Mouse (Mus musculus) heart, postnatal 0 days (tissue): ENCODE measurements around the gene Lrrc39. TPM values are rescaled to one million over a fixed set of nuclear protein-coding genes. Genes with fewer than 3 reads are reported as not detected.

ENCODE experiments used
- ATAC-seq: fragments of 200-750 bp; cut with Nextera tagmentation; 2 replicates; pipeline ENCODE4 v1.8.0; 2017; ENCODE audit warnings: low read depth, moderate number of reproducible peaks, moderate library complexity; ENCODE audit not compliant: insufficient read depth
- DNase-seq: peaks from one replicate; pipeline ENCODE4 v3.0.0-alpha.2; 2016; ENCODE audit warnings: low spot score
- H3K27ac ChIP-seq: fragments of 300-500 bp; sonication (generic); 2 replicates; pipeline ENCODE4 v1.5.1; 2014; ENCODE audit warnings: low read depth, mild to moderate bottlenecking
- H3K27me3 ChIP-seq: fragments of 300-500 bp; sonication (generic); 2 replicates; pipeline ENCODE4 v1.6.1; 2014; ENCODE audit warnings: low read length, mixed read lengths; ENCODE audit not compliant: control insufficient read depth, insufficient read depth
- H3K36me3 ChIP-seq: fragments of 300-500 bp; sonication (generic); replicated peaks from 2 replicates; pipeline ENCODE4 v1.6.1; 2014; ENCODE audit warnings: low read length, mixed read lengths; ENCODE audit not compliant: control insufficient read depth, insufficient read depth
- H3K4me1 ChIP-seq: fragments of 300-500 bp; sonication (generic); 2 replicates; pipeline ENCODE4 v1.6.1; 2014; ENCODE audit warnings: antibody characterized with exemption; ENCODE audit not compliant: control insufficient read depth, insufficient read depth
- H3K4me2 ChIP-seq: fragments of 300-500 bp; sonication (generic); 2 replicates; pipeline ENCODE4 v1.6.1; 2014; ENCODE audit warnings: low read depth, mild to moderate bottlenecking, low read length, moderate library complexity
- H3K4me3 ChIP-seq: fragments of 300-500 bp; sonication (generic); 2 replicates; pipeline ENCODE4 v1.5.1; 2014; ENCODE audit warnings: low read depth, low read length
- H3K9ac ChIP-seq: fragments of 300-500 bp; sonication (generic); replicated peaks from 2 replicates; pipeline ENCODE4 v1.6.1; 2014; ENCODE audit warnings: low read depth, low read length, mixed read lengths
- H3K9me3 ChIP-seq: fragments of 300-500 bp; sonication (generic); replicated peaks from 2 replicates; pipeline ENCODE4 v1.6.1; 2016; ENCODE audit warnings: low read length; ENCODE audit not compliant: control insufficient read depth
- CTCF ChIP-seq: IDR thresholded peaks from 2 replicates; pipeline ENCODE4 v1.5.1; 2016; ENCODE audit warnings: antibody characterized with exemption, control low read depth, low read depth
- EP300 ChIP-seq: IDR thresholded peaks from 2 replicates; pipeline ENCODE4 v1.6.1; 2016; ENCODE audit warnings: antibody characterized with exemption, low read depth
- WGBS: fragments of 180-500 bp; shearing (Covaris S2); extraction: QIAGEN DNeasy Blood & Tissue Kit; methylation state at CpG from one replicate; pipeline ENCODE4 v1.1.7; 2014; 5-methylcytosine and 5-hydroxymethylcytosine counted together
- polyA plus RNA-seq: library from polyadenylated mRNA; unstranded; fragments of >200 nt; fragmentation: Nextera tagmentation; extraction: Ambion mirVana; gene quantifications from 2 replicates; pipeline ENCODE4 v1.2.1, GENCODE M21; 2015
- total RNA-seq: library from RNA; depleted of rRNA; stranded (reverse); fragments of >200 nt; gene quantifications from 2 replicates; pipeline ENCODE4 v1.2.3, GENCODE M21; 2014; ENCODE audit warnings: low replicate concordance

Gene Lrrc39
- total and polyA plus RNA-seq, 2 experiments from 2014 or later, result 52.8 to 77.7 TPM

DNA sequence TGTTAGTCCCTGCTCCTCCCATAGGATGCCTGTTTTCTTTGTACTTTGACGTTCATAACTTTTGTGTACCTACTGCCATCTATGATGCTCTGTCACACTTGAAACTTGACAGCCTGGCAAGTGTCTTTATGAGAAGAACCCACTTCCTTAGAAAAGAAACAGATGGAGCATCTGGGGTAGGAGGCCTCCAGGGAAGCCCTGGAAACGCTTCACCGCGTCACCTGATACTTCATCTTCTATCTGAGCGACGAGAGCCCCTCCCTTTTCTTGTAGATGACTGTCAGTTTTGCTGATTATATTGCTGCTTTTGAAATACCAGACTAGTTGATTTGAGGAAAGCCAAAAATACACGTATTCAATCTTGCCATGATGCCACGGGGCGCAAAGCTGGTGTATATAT, 41.8 kb downstream of the Lrrc39 start:
- ATAC-seq, result no peak
- Histone ChIP-seq H3K9me3 (no peaks in the 10 kb centered on the region), H3K36me3 (peaks cover 26% of the 10 kb centered on the region; the same call in 1 of the 2 replicates), H3K4me3 (no peak overlapping the region), H3K4me1 (no peaks in the 10 kb centered on the region), H3K27me3 (no peaks in the 10 kb centered on the region), H3K9ac (no peak overlapping the region), H3K4me2 (no peak overlapping the region), H3K27ac (no peak overlapping the region)
- no peak for DNase-seq
- TF ChIP-seq EP300 (no peak), CTCF (no peak)
- 75% methylated on average over 9 of the region's 9 CpGs for WGBS

DNA sequence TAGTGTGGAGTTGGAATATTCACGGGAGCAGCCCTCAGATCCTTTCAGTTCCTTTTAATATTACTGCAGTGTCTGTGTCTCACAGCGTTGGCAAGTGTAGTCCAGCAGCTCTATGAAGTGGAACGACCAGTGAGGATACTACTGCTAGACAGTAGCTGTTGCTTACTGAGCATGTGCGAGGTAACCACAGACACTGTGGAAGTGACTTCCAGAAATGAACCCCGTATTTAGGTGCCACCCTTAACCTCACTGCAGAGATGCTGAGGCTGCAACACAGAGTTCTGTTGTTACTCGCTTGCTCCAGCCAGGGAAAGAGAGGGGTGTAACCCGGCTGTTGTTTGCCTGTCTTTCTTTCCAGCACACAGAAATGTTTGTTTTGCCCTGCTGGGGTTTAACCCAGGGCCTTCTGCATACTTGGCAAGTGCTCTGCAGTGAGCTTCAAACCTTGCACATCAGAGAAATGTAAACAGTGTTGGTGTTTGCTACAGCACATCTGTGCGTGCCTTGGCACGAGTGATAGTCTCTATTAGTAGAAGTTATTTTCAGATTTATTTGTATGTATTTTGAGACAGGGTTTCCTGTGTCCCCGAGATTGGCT, 51.6 kb downstream of the Lrrc39 start, which contains the start of gene Trmt13:
Gene Trmt13 (minus strand): TSS at position 293 of the 598 bp plus-strand sequence.
- ATAC-seq (no peak), DNase-seq (no peak)
- Histone ChIP-seq H3K27me3 (no peaks in the 10 kb centered on the region), H3K9ac (no peak within 1 kb of the TSS), H3K36me3 (peaks cover 57% of the 10 kb centered on the region), H3K27ac (no peak within 1 kb of the TSS), H3K4me1 (no peaks in the 10 kb centered on the region), H3K4me3 (no peak within 1 kb of the TSS), H3K4me2 (no peak within 1 kb of the TSS), H3K9me3 (no peaks in the 10 kb centered on the region)
- 82% methylated on average over 10 of the region's 10 CpGs for WGBS
- TF ChIP-seq EP300, result no peak
- TF ChIP-seq CTCF, result no peak

DNA sequence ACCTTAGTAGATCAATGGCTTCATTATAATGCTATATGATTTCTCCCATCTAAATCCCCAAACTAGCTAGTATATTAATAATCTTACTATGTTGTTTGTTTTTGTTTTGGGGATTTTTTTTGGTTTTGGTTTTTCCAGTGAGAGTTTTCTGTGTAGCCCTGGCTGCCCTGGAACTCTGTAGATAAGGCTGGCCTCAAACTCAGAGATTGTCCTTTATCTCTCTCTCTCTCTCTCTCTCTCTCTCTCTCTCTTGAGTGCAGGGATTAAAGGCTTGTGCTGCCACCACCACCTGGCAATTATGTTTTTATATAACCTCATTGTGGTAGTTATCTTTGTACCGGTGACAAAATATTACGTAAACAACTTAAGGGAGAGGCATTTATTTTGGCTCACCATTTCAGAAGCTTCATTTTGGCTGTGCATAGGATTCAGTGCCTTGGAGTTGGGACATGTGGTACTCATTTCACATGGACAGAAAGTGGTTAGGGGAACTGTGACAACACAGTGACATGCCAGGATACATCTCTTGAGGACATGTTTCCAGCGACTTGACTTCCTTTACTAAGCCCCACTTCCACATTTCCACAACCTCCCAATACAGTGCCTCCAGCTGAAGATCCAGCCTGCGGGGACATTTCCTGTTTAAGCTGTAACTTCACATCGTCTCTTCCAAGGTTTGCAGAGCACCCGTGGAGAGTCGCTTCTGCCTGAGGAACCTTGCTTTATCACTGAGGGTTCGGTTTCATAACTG, 52.7 kb downstream of the Lrrc39 start:
- Histone ChIP-seq H3K9ac (no peak overlapping the region), H3K4me2 (no peak overlapping the region), H3K36me3 (peaks cover 62% of the 10 kb centered on the region), H3K4me3 (no peak overlapping the region), H3K27me3 (no peaks in the 10 kb centered on the region), H3K27ac (no peak overlapping the region), H3K4me1 (no peaks in the 10 kb centered on the region), H3K9me3 (no peaks in the 10 kb centered on the region)
- TF ChIP-seq EP300 (no peak), CTCF (no peak)
- no peak for ATAC-seq
- DNase-seq, result no peak
- 76% methylated on average over 8 of the region's 8 CpGs for whole genome bisulfite sequencing

DNA sequence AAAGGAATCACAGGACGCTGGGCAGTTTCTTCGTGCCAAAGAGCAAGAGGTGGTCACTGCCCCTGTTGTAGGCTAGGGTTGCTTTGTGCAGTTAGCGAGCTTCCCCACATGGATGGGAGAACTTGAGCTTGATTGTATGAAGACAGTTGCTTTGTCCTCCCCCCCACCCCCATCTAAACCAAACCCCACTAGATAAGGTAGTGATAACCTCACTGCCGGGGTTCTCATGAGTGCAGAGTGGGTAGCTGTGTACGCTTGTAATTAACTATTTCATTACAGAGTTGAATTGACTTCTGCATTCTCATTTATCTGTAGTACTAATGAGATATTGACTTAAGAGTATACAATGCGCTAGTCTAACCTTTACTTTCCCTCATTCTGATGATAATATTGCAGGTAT, 56.1 kb downstream of the Lrrc39 start:
- no peak overlapping the region for H3K4me3 ChIP-seq
- WGBS, result 71% methylated on average over 6 of the region's 6 CpGs
- H3K9me3 ChIP-seq, result no peaks in the 10 kb centered on the region
- ATAC-seq (no peak), DNase-seq (no peak)
- no peak overlapping the region for H3K9ac ChIP-seq
- no peak for TF ChIP-seq CTCF
- no peak for TF ChIP-seq EP300
- no peak overlapping the region for H3K27ac ChIP-seq
- no peaks in the 10 kb centered on the region for H3K4me1 ChIP-seq
- H3K4me2 ChIP-seq, result no peak overlapping the region
- H3K36me3 ChIP-seq, result peaks cover 69% of the 10 kb centered on the region
- no peaks in the 10 kb centered on the region for H3K27me3 ChIP-seq

DNA sequence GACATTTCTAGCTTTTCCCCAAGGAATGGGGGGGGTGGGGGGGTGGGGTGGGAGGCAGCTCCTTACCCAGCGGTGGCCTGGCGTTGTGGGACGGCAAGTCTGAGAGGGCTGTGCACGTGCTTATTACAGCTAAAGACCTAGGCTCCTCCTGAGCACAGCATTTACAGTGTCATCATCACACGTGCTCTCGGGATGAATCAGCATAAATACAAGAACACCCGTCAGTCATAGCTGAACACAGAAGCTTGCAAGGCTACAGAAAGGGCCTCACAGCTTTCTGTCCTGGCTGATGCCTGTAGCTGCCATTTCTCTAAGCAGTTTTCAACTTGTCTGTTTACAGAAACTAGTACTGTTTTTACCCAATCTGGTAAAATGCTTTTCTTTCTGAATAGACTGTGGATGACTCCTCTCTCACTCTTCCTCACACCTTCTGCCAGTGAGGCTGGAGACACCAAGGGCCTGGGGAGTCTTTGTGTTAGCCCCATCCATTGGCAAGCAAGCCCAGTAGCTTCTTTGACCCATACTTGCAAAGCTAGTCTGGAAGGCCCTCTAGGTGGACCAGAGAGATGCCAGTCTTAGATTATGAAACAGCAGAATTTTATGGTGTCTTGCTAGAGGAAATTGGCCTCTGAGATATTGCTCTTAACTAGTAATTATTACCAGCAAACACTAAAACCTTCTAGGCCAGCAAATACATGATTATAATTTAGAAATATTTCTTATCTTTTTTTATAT, 58.0 kb downstream of the Lrrc39 start:
- Histone ChIP-seq H3K9me3 (no peaks in the 10 kb centered on the region), H3K27ac (no peak overlapping the region), H3K4me3 (no peak overlapping the region), H3K4me2 (no peak overlapping the region), H3K36me3 (peaks cover 50% of the 10 kb centered on the region), H3K4me1 (no peaks in the 10 kb centered on the region), H3K9ac (no peak overlapping the region), H3K27me3 (no peaks in the 10 kb centered on the region)
- TF ChIP-seq EP300, result no peak
- TF ChIP-seq CTCF, result no peak
- DNase-seq, result no peak
- 85% methylated on average over 7 of the region's 7 CpGs for WGBS
- ATAC-seq, result no peak
